Mouse (Mus musculus): ENCODE results near the gene Zfp239. TPM values are rescaled to one million over a fixed set of nuclear protein-coding genes. Genes with fewer than 3 reads are reported as not detected.

Gene Zfp239
- polyA plus RNA-seq, 1 experiment from 2014 or later = 14.4 TPM

GRCm38 (mm10) chr6:117900126-117901080 lies 38.5 kb downstream of the Zfp239 start, which contains the start of gene Hnrnpf:
Gene Hnrnpf, plus strand, starts transcription at chr6:117900324.
- ATAC-seq (replicated peaks; ENCODE audit: low FRiP score) = no peak
- no peak within 1 kb of the TSS for H3K9ac ChIP-seq (ENCODE audit: low read length)
- WGBS = 88% methylated on average over 17 of the region's 17 CpGs

GRCm38 (mm10) chr6:117901510-117902402 lies 39.9 kb downstream of the Zfp239 start:
- WGBS = 80% methylated on average over 9 of the region's 9 CpGs
- Histone ChIP-seq H3K27me3 (ENCODE audit: control insufficient read depth, insufficient read depth, low read length) (no peaks in the 10 kb centered on the region), H3K4me2 (ENCODE audit: low read depth, low read length, severe bottlenecking) (no peak overlapping the region), H3K4me3 (ENCODE audit: low read depth, low read length) (no peak overlapping the region), H3K9ac (ENCODE audit: low read length) (no peak overlapping the region), H3K9me3 (ENCODE audit: control insufficient read depth, low read length) (no peaks in the 10 kb centered on the region), H3K27ac (ENCODE audit: low read depth, low read length) (no peak overlapping the region), H3K36me3 (ENCODE audit: control insufficient read depth, insufficient read depth, low read length) (no peaks in the 10 kb centered on the region), H3K4me1 (replicated peaks; ENCODE audit: control insufficient read depth, insufficient read depth, low read length) (no peaks in the 10 kb centered on the region)
- ATAC-seq (replicated peaks; ENCODE audit: low FRiP score) (no peak), DNase-seq (ENCODE audit: low spot score) (no peak)

More at GRCm38 (mm10) chr6:117900126-117901080, 38.5 kb downstream of the Zfp239 start, which contains the start of gene Hnrnpf:
- Histone ChIP-seq H3K4me3 (ENCODE audit: low read depth, low read length) (no peak within 1 kb of the TSS), H3K27me3 (ENCODE audit: control insufficient read depth, insufficient read depth, low read length) (no peaks in the 10 kb centered on the region), H3K4me1 (replicated peaks; ENCODE audit: control insufficient read depth, insufficient read depth, low read length) (no peaks in the 10 kb centered on the region), H3K9me3 (ENCODE audit: control insufficient read depth, low read length) (no peaks in the 10 kb centered on the region), H3K4me2 (ENCODE audit: low read depth, low read length, severe bottlenecking) (no peak within 1 kb of the TSS), H3K27ac (ENCODE audit: low read depth, low read length) (no peak within 1 kb of the TSS), H3K36me3 (ENCODE audit: control insufficient read depth, insufficient read depth, low read length) (no peaks in the 10 kb centered on the region)
- DNase-seq (ENCODE audit: low spot score) = no peak

- Histone ChIP-seq H3K27ac (ENCODE audit: low read depth, low read length) (no peak overlapping the region), H3K4me1 (replicated peaks; ENCODE audit: control insufficient read depth, insufficient read depth, low read length) (no peaks in the 10 kb centered on the region), H3K9me3 (ENCODE audit: control insufficient read depth, low read length) (no peaks in the 10 kb centered on the region), H3K4me2 (ENCODE audit: low read depth, low read length, severe bottlenecking) (no peak overlapping the region), H3K4me3 (ENCODE audit: low read depth, low read length) (no peak overlapping the region), H3K27me3 (ENCODE audit: control insufficient read depth, insufficient read depth, low read length) (no peaks in the 10 kb centered on the region), H3K36me3 (ENCODE audit: control insufficient read depth, insufficient read depth, low read length) (no peaks in the 10 kb centered on the region), H3K9ac (ENCODE audit: low read length) (no peak overlapping the region)
- no peak for DNase-seq (ENCODE audit: low spot score)
- 90% methylated on average over 4 of the region's 4 CpGs for WGBS
- no peak for ATAC-seq (replicated peaks; ENCODE audit: low FRiP score)
Observed at GRCm38 (mm10) chr6:117902556-117902955, 40.7 kb downstream of the Zfp239 start.

- 75% methylated on average over 3 of the region's 3 CpGs for WGBS
- Histone ChIP-seq H3K4me3 (ENCODE audit: low read depth, low read length) (no peak overlapping the region), H3K27me3 (ENCODE audit: control insufficient read depth, insufficient read depth, low read length) (no peaks in the 10 kb centered on the region), H3K27ac (ENCODE audit: low read depth, low read length) (no peak overlapping the region), H3K9ac (ENCODE audit: low read length) (no peak overlapping the region), H3K4me1 (replicated peaks; ENCODE audit: control insufficient read depth, insufficient read depth, low read length) (0 out of 2 replicates have a peak, but pooled peaks cover 1% of the 10 kb centered on the region), H3K4me2 (ENCODE audit: low read depth, low read length, severe bottlenecking) (no peak overlapping the region), H3K9me3 (ENCODE audit: control insufficient read depth, low read length) (no peaks in the 10 kb centered on the region), H3K36me3 (ENCODE audit: control insufficient read depth, insufficient read depth, low read length) (no peaks in the 10 kb centered on the region)
- ATAC-seq (replicated peaks; ENCODE audit: low FRiP score) (no peak), DNase-seq (ENCODE audit: low spot score) (no peak)
Observed at GRCm38 (mm10) chr6:117903836-117904235, 41.9 kb downstream of the Zfp239 start.

DNA sequence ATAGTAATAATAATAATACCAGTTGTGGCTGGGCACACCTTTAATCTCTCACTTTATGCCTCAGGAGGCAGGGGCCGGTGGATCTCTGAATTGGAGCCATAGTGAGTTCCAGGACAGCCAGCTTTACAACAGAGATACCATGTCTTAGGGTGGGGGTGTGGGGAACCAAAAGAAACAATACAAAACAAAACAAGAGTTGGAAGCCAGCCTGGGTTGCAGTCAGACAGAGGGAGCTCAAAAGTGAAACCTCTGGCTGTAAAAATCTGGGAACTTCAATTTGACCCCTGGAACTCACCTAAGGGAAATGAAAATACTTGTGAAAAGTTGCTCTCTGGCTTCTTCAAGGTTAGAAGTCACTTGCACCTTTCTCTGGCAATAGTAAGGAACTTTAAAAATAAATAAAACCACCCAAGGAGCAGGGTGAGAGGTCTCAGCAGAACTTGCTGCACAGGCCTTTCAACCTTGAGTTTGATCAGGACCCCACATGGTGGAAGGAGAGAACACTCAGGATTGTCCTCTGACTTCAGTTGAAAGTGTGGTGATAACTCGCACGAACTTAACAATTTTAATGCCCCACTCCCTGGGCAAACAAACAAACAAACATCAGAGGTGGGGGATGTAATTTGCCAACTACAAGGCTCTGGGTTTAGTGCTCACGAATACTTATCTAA lies 43.5 kb downstream of the Zfp239 start:
- peak overlapping the region; percentile 99 for H3K4me3 ChIP-seq (ENCODE audit: low read depth, low read length)
- H3K4me1 ChIP-seq (replicated peaks; ENCODE audit: control insufficient read depth, insufficient read depth, low read length) = 0 out of 2 replicates have a peak, but pooled peaks cover 1% of the 10 kb centered on the region
- peak overlapping the region; percentile 73 for H3K9ac ChIP-seq (ENCODE audit: low read length)
- no peaks in the 10 kb centered on the region for H3K27me3 ChIP-seq (ENCODE audit: control insufficient read depth, insufficient read depth, low read length)
- no peak for ATAC-seq (replicated peaks; ENCODE audit: low FRiP score)
- peak overlapping the region; percentile 56 for H3K4me2 ChIP-seq (ENCODE audit: low read depth, low read length, severe bottlenecking)
- no peaks in the 10 kb centered on the region for H3K36me3 ChIP-seq (ENCODE audit: control insufficient read depth, insufficient read depth, low read length)
- no peak overlapping the region for H3K27ac ChIP-seq (ENCODE audit: low read depth, low read length)
- DNase-seq (ENCODE audit: low spot score) = no peak
- no peaks in the 10 kb centered on the region for H3K9me3 ChIP-seq (ENCODE audit: control insufficient read depth, low read length)
- WGBS = 29% methylated on average over 4 of the region's 4 CpGs

- 1% methylated on average over 25 of the region's 25 CpGs for WGBS
- peak; percentile 45; the same call in 1 of the 2 replicates for ATAC-seq (replicated peaks; ENCODE audit: low FRiP score)
- DNase-seq (ENCODE audit: low spot score) = no peak
Observed at GRCm38 (mm10) chr6:117906015-117906531, 44.2 kb downstream of the Zfp239 start.

GRCm38 (mm10) chr6:117906590-117907271 lies 44.8 kb downstream of the Zfp239 start:
- H3K9me3 ChIP-seq (ENCODE audit: control insufficient read depth, low read length) = no peaks in the 10 kb centered on the region
- H3K4me1 ChIP-seq (replicated peaks; ENCODE audit: control insufficient read depth, insufficient read depth, low read length) = 0 out of 2 replicates have a peak, but pooled peaks cover 1% of the 10 kb centered on the region
- DNase-seq (ENCODE audit: low spot score) = peak; percentile 99
- no peaks in the 10 kb centered on the region for H3K27me3 ChIP-seq (ENCODE audit: control insufficient read depth, insufficient read depth, low read length)
- 0% methylated on average over 45 of the region's 68 CpGs for WGBS
- H3K9ac ChIP-seq (ENCODE audit: low read length) = peak overlapping the region; percentile 96
- H3K27ac ChIP-seq (ENCODE audit: low read depth, low read length) = peak overlapping the region; percentile 83
- peak overlapping the region; percentile 87 for H3K4me2 ChIP-seq (ENCODE audit: low read depth, low read length, severe bottlenecking)
- H3K36me3 ChIP-seq (ENCODE audit: control insufficient read depth, insufficient read depth, low read length) = no peaks in the 10 kb centered on the region
- peak overlapping the region; percentile 99 for H3K4me3 ChIP-seq (ENCODE audit: low read depth, low read length)
- peak; percentile 97 for ATAC-seq (replicated peaks; ENCODE audit: low FRiP score)

More at GRCm38 (mm10) chr6:117906015-117906531, 44.2 kb downstream of the Zfp239 start:
- Histone ChIP-seq H3K9me3 (ENCODE audit: control insufficient read depth, low read length) (no peaks in the 10 kb centered on the region), H3K4me1 (replicated peaks; ENCODE audit: control insufficient read depth, insufficient read depth, low read length) (0 out of 2 replicates have a peak, but pooled peaks cover 1% of the 10 kb centered on the region), H3K4me2 (ENCODE audit: low read depth, low read length, severe bottlenecking) (peak overlapping the region; percentile 56), H3K4me3 (ENCODE audit: low read depth, low read length) (peak overlapping the region; percentile 99), H3K27ac (ENCODE audit: low read depth, low read length) (peak overlapping the region; percentile 68), H3K27me3 (ENCODE audit: control insufficient read depth, insufficient read depth, low read length) (no peaks in the 10 kb centered on the region), H3K9ac (ENCODE audit: low read length) (peak overlapping the region; percentile 73), H3K36me3 (ENCODE audit: control insufficient read depth, insufficient read depth, low read length) (no peaks in the 10 kb centered on the region)
